In the genomic region with DNA sequence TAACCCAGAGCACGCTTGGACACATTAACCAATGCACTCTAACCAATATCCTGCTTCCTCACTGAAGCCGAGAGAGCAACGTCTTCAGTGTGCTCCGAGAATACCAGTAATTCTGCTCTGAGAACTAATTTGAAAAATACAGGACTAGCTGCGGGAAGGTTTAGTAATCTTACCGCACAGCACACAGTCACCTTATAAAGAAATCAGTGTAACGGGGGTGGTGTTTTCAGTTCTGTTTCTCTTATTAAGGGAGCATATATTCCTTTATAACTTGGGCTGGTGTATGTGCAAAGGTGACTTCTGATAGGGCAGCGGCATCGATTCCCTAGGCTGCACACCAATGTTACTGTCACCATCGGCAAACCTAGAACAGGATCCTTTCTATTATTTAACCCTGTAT, we compare ENCODE assay signal across 7 mouse cellular contexts. TPM values are rescaled to one million over a fixed set of nuclear protein-coding genes. Genes with fewer than 3 reads are reported as not detected.
DNase-seq lines count a peak whose midpoint lies in the region; ATAC-seq and TF ChIP-seq lines count a peak whose summit lies in the region.

No protein-coding gene starts in this region.

- H3K27ac ChIP-seq in liver, embryonic 15.5 days (replicated peaks): no peak overlapping the region
- no peak overlapping the region for H3K27ac ChIP-seq in liver, embryonic 12.5 days
- H3K27ac ChIP-seq in forebrain, embryonic 13.5 days: no peak overlapping the region
- H3K27ac ChIP-seq in limb, embryonic 10.5 days: no peak overlapping the region
- 0 out of 2 replicates have a peak overlapping the region, but pooled peaks have one; percentile 0 for H3K27ac ChIP-seq in small intestine, adult 2 months (ENCODE audit: insufficient read depth, low read depth, low read length)

- no peak for ATAC-seq in liver, embryonic 15.5 days (ENCODE audit: insufficient read depth)
- no peak for ATAC-seq in liver, embryonic 12.5 days
- no peak for ATAC-seq in forebrain, embryonic 13.5 days
- no peak for ATAC-seq in monocyte, adult 5-6 weeks (replicated peaks; ENCODE audit: insufficient number of reproducible peaks, low FRiP score, low TSS enrichment, poor library complexity, severe bottlenecking)

- no peak overlapping the region for H3K9ac ChIP-seq in liver, embryonic 15.5 days
- H3K9ac ChIP-seq in liver, embryonic 12.5 days: no peak overlapping the region
- H3K9ac ChIP-seq in forebrain, embryonic 13.5 days: peak overlapping the region; percentile 48

- DNase-seq in limb, embryonic 10.5 days (ENCODE audit: low spot score): no peak
- no peak for DNase-seq in gastrocnemius, postnatal 14 days

- WGBS in liver, embryonic 15.5 days (ENCODE audit: insufficient replicate concordance): 70% methylated on average over 10 of the region's 10 CpGs
- WGBS in liver, embryonic 12.5 days (ENCODE audit: insufficient replicate concordance): 74% methylated on average over 10 of the region's 10 CpGs
- WGBS in forebrain, embryonic 13.5 days: 55% methylated on average over 10 of the region's 10 CpGs
- WGBS in limb, embryonic 10.5 days: 80% methylated on average over 10 of the region's 10 CpGs
- WGBS in small intestine, adult 2 months: 19% methylated on average over 10 of the region's 10 CpGs

- H3K4me3 ChIP-seq in liver, embryonic 15.5 days (replicated peaks): no peak overlapping the region
- no peak overlapping the region for H3K4me3 ChIP-seq in liver, embryonic 12.5 days
- H3K4me3 ChIP-seq in forebrain, embryonic 13.5 days: peak overlapping the region; percentile 12
- peak overlapping the region; percentile 16; the same call in 1 of the 2 replicates for H3K4me3 ChIP-seq in limb, embryonic 10.5 days
- H3K4me3 ChIP-seq in small intestine, adult 2 months (ENCODE audit: low read depth, low read length): no peak overlapping the region

- intact Hi-C loops in gastrocnemius, postnatal 14 days (cut with DNase I; ENCODE audit: low total_unique reads): no loop called here

- H3K9me3 ChIP-seq in liver, embryonic 15.5 days (replicated peaks): no peaks in the 10 kb centered on the region
- H3K9me3 ChIP-seq in liver, embryonic 12.5 days (replicated peaks): no peaks in the 10 kb centered on the region
- H3K9me3 ChIP-seq in forebrain, embryonic 13.5 days (replicated peaks): no peaks in the 10 kb centered on the region
- no peaks in the 10 kb centered on the region for H3K9me3 ChIP-seq in limb, embryonic 10.5 days (replicated peaks)

- H3K36me3 ChIP-seq in liver, embryonic 15.5 days (replicated peaks): 0 out of 2 replicates have a peak, but pooled peaks cover 4% of the 10 kb centered on the region
- no peaks in the 10 kb centered on the region for H3K36me3 ChIP-seq in liver, embryonic 12.5 days
- no peaks in the 10 kb centered on the region for H3K36me3 ChIP-seq in forebrain, embryonic 13.5 days (ENCODE audit: poor library complexity, severe bottlenecking)
- no peaks in the 10 kb centered on the region for H3K36me3 ChIP-seq in limb, embryonic 10.5 days
- no peaks in the 10 kb centered on the region for H3K36me3 ChIP-seq in small intestine, adult 2 months (ENCODE audit: control insufficient read depth, insufficient read depth, low read length)

- no peak for TF ChIP-seq POLR2A in small intestine, adult 2 months (IDR thresholded peaks at IDR 0.05; ENCODE audit: low read depth, low read length)

- no peaks in the 10 kb centered on the region for H3K27me3 ChIP-seq in liver, embryonic 15.5 days
- no peaks in the 10 kb centered on the region for H3K27me3 ChIP-seq in liver, embryonic 12.5 days (replicated peaks)
- H3K27me3 ChIP-seq in forebrain, embryonic 13.5 days: peaks cover 9% of the 10 kb centered on the region
- H3K27me3 ChIP-seq in limb, embryonic 10.5 days (ENCODE audit: low read depth, poor library complexity, severe bottlenecking): no peaks in the 10 kb centered on the region
- no peaks in the 10 kb centered on the region for H3K27me3 ChIP-seq in small intestine, adult 2 months (ENCODE audit: control insufficient read depth, insufficient read depth, low read length)

- no peak for TF ChIP-seq CTCF in small intestine, adult 2 months (IDR thresholded peaks at IDR 0.05; ENCODE audit: extremely low read depth, insufficient read length, insufficient replicate concordance, low read depth, low read length)

- H3K4me1 ChIP-seq in liver, embryonic 15.5 days (replicated peaks): peaks cover 50% of the 10 kb centered on the region
- peaks cover 62% of the 10 kb centered on the region for H3K4me1 ChIP-seq in liver, embryonic 12.5 days
- peaks cover 64% of the 10 kb centered on the region for H3K4me1 ChIP-seq in forebrain, embryonic 13.5 days
- peaks cover 59% of the 10 kb centered on the region for H3K4me1 ChIP-seq in limb, embryonic 10.5 days
- peaks cover 23% of the 10 kb centered on the region; the same call in 1 of the 2 replicates for H3K4me1 ChIP-seq in small intestine, adult 2 months (ENCODE audit: control insufficient read depth, insufficient read depth, insufficient read length, low read length)

- peak overlapping the region; percentile 13; the same call in 1 of the 2 replicates for H3K4me2 ChIP-seq in liver, embryonic 15.5 days
- no peak overlapping the region for H3K4me2 ChIP-seq in liver, embryonic 12.5 days
- peak overlapping the region; percentile 49 for H3K4me2 ChIP-seq in forebrain, embryonic 13.5 days

RNA-seq across cellular contexts. Expression of a gene that starts 5.9 kb away (rescaled TPM):
- polyA plus RNA-seq in liver, embryonic 15.5 days (2015; fragmentation: Nextera tagmentation; extraction: Ambion mirVana): 2.9 and 3.1 TPM in 2 replicates
- polyA plus RNA-seq in liver, embryonic 12.5 days (2016; fragmentation: Nextera tagmentation; extraction: Ambion mirVana): 5.5 and 5.9 TPM in 2 replicates
- polyA plus RNA-seq in forebrain, embryonic 13.5 days (2015; fragmentation: Nextera tagmentation; extraction: Ambion mirVana): 11.7 and 12.9 TPM in 2 replicates
- polyA plus RNA-seq in limb, embryonic 10.5 days (2016; fragmentation: Nextera tagmentation; extraction: Ambion mirVana): 10.7 and 12.5 TPM in 2 replicates
- polyA plus RNA-seq in small intestine, adult 2 months (2012; rRNA removed): 37.7 and 59.4 TPM in 2 replicates
- total RNA-seq in gastrocnemius, postnatal 14 days (2021): 10 to 100 TPM; 30.0 to 31.4 TPM
- total RNA-seq in monocyte, adult 5-6 weeks (2017): 15.9 to 37.8 TPM (median 20.9 TPM) in 3 replicates

Comparison
In these comparisons a context has a peak if more than half of its experiments do, and no peak if none do; other contexts are left out.
1. H3K4me3 ChIP-seq: peak in forebrain, embryonic 13.5 days (single experiment) and limb, embryonic 10.5 days (single experiment); none in liver, embryonic 15.5 days (single experiment), liver, embryonic 12.5 days (single experiment) and small intestine, adult 2 months (single experiment).